Mouse (Mus musculus): ENCODE results near the gene Epn2. TPM values are rescaled to one million over a fixed set of nuclear protein-coding genes. Genes with fewer than 3 reads are reported as not detected.

Epn2 gene
- total and polyA plus RNA-seq, 3 experiments = 8.6 to 12.5 TPM; not detected in 1

- H3K9me3 ChIP-seq (replicated peaks; ENCODE audit: insufficient read depth, low read length) = no peaks in the 10 kb centered on the region
- no peak overlapping the region for H3K4me3 ChIP-seq (ENCODE audit: control insufficient read depth in 1 of 2, insufficient read depth in 1 of 2, low read depth in 2 of 2, low read length in 2 of 2)
- no peaks in the 10 kb centered on the region for H3K79me2 ChIP-seq (ENCODE audit: control insufficient read depth, insufficient read depth, low read length, poor library complexity)
- no peak for DNase-seq (ENCODE audit: low read depth, low spot score)
- H3K4me1 ChIP-seq (ENCODE audit: control insufficient read depth in 1 of 2, insufficient read depth in 2 of 2, low read length in 2 of 2) = no peaks in the 10 kb centered on the region
- no peaks in the 10 kb centered on the region for H3K27me3 ChIP-seq (ENCODE audit: control insufficient read depth in 1 of 2, insufficient read depth in 2 of 2, low read length in 2 of 2)
- H3K27ac ChIP-seq (ENCODE audit: control insufficient read depth, low read depth, low read length) = no peak overlapping the region
- TF ChIP-seq SMC3 (IDR thresholded peaks at IDR 0.05; ENCODE audit: low read depth, low read length) (no peak), JUND (IDR thresholded peaks at IDR 0.05; ENCODE audit: low read depth, low read length) (no peak), MAZ (IDR thresholded peaks at IDR 0.05; ENCODE audit: low read depth, low read length) (no peak), ZKSCAN1 (IDR thresholded peaks at IDR 0.05; ENCODE audit: low read depth, low read length) (no peak), EP300 (IDR thresholded peaks at IDR 0.05; ENCODE audit: low read depth in 1 of 2, low read length in 2 of 2) (no peak), NELFE (IDR thresholded peaks at IDR 0.05; ENCODE audit: low read depth, low read length) (no peak), ZMIZ1 (IDR thresholded peaks at IDR 0.05; ENCODE audit: low read depth, low read length) (no peak), USF2 (IDR thresholded peaks at IDR 0.05; ENCODE audit: borderline replicate concordance in 1 of 2, insufficient read depth in 1 of 2, low read depth in 1 of 2, low read length in 2 of 2) (no peak), MAFK (IDR thresholded peaks at IDR 0.05; ENCODE audit: borderline replicate concordance, low read depth, low read length) (no peak), TCF12 (IDR thresholded peaks at IDR 0.05; ENCODE audit: low read depth, low read length) (no peak)
- H3K9ac ChIP-seq (ENCODE audit: control insufficient read depth, low read depth, low read length, poor library complexity, severe bottlenecking) = no peak overlapping the region
- no peaks in the 10 kb centered on the region for H3K36me3 ChIP-seq (ENCODE audit: control insufficient read depth in 1 of 2, insufficient read depth in 2 of 2, low read length in 2 of 2)
These were observed 33.9 kb downstream of the Epn2 start for GRCm38 (mm10) chr11:61545586-61545985.

GRCm38 (mm10) chr11:61541106-61541505 is 38.4 kb downstream of the Epn2 start:
- DNase-seq (ENCODE audit: low read depth, low spot score) = no peak
- H3K36me3 ChIP-seq (ENCODE audit: control insufficient read depth in 1 of 2, insufficient read depth in 2 of 2, low read length in 2 of 2) = peaks cover 0 to 4% of the 10 kb centered on the region in 2 experiments; a peak in 2 of 4 replicates
- H3K9me3 ChIP-seq (replicated peaks; ENCODE audit: insufficient read depth, low read length) = no peaks in the 10 kb centered on the region
- no peak overlapping the region for H3K9ac ChIP-seq (ENCODE audit: control insufficient read depth, low read depth, low read length, poor library complexity, severe bottlenecking)
- no peaks in the 10 kb centered on the region for H3K79me2 ChIP-seq (ENCODE audit: control insufficient read depth, insufficient read depth, low read length, poor library complexity)
- H3K27me3 ChIP-seq (ENCODE audit: control insufficient read depth in 1 of 2, insufficient read depth in 2 of 2, low read length in 2 of 2) = no peaks in the 10 kb centered on the region
- TF ChIP-seq RAD21 (IDR thresholded peaks at IDR 0.05; ENCODE audit: low read depth, low read length) (no peak), GATA1 (IDR thresholded peaks at IDR 0.05; ENCODE audit: low read depth, low read length) (no peak), CTCF (IDR thresholded peaks at IDR 0.05 in 2 of 3, conservative IDR thresholded peaks at IDR 0.05 in 1 of 3; ENCODE audit: control insufficient read depth in 1 of 3, insufficient read depth in 1 of 3, low read depth in 2 of 3, low read length in 3 of 3, poor library complexity in 1 of 3, severe bottlenecking in 1 of 3) (no peak), MAFK (IDR thresholded peaks at IDR 0.05; ENCODE audit: borderline replicate concordance, low read depth, low read length) (no peak), MXI1 (IDR thresholded peaks at IDR 0.05; ENCODE audit: low read depth, low read length) (no peak)
- H3K27ac ChIP-seq (ENCODE audit: control insufficient read depth, low read depth, low read length) = no peak overlapping the region
- no peak overlapping the region for H3K4me3 ChIP-seq (ENCODE audit: control insufficient read depth in 1 of 2, insufficient read depth in 1 of 2, low read depth in 2 of 2, low read length in 2 of 2)
- H3K4me1 ChIP-seq (ENCODE audit: control insufficient read depth in 1 of 2, insufficient read depth in 2 of 2, low read length in 2 of 2) = peaks cover 0 to 5% of the 10 kb centered on the region in 2 experiments; a peak in 2 of 4 replicates

GRCm38 (mm10) chr11:61540642-61541041 is 38.8 kb downstream of the Epn2 start:
- peaks cover 0 to 4% of the 10 kb centered on the region in 2 experiments; a peak in 2 of 4 replicates for H3K36me3 ChIP-seq (ENCODE audit: control insufficient read depth in 1 of 2, insufficient read depth in 2 of 2, low read length in 2 of 2)
- TF ChIP-seq CHD1 (IDR thresholded peaks at IDR 0.05; ENCODE audit: low read depth, low read length) (no peak), CTCF (IDR thresholded peaks at IDR 0.05 in 2 of 3, conservative IDR thresholded peaks at IDR 0.05 in 1 of 3; ENCODE audit: control insufficient read depth in 1 of 3, insufficient read depth in 1 of 3, low read depth in 2 of 3, low read length in 3 of 3, poor library complexity in 1 of 3, severe bottlenecking in 1 of 3) (no peak), MAX (IDR thresholded peaks at IDR 0.05; ENCODE audit: low read length) (no peak), JUND (IDR thresholded peaks at IDR 0.05; ENCODE audit: low read depth, low read length) (no peak), ZC3H11A (IDR thresholded peaks at IDR 0.05; ENCODE audit: low read depth, low read length) (no peak), ZNF384 (IDR thresholded peaks at IDR 0.05; ENCODE audit: low read depth, low read length) (no peak), E2F4 (IDR thresholded peaks at IDR 0.05; ENCODE audit: borderline replicate concordance, low read depth, low read length) (no peak), RAD21 (IDR thresholded peaks at IDR 0.05; ENCODE audit: low read depth, low read length) (no peak), MAZ (IDR thresholded peaks at IDR 0.05; ENCODE audit: low read depth, low read length) (no peak), GATA1 (IDR thresholded peaks at IDR 0.05; ENCODE audit: low read depth, low read length) (no peak), GABPA (IDR thresholded peaks at IDR 0.05; ENCODE audit: low read depth, low read length) (no peak)
- no peaks in the 10 kb centered on the region for H3K9me3 ChIP-seq (replicated peaks; ENCODE audit: insufficient read depth, low read length)
- no peak overlapping the region for H3K27ac ChIP-seq (ENCODE audit: control insufficient read depth, low read depth, low read length)
- no peak overlapping the region for H3K9ac ChIP-seq (ENCODE audit: control insufficient read depth, low read depth, low read length, poor library complexity, severe bottlenecking)
- DNase-seq (ENCODE audit: low read depth, low spot score) = no peak
- no peaks in the 10 kb centered on the region for H3K79me2 ChIP-seq (ENCODE audit: control insufficient read depth, insufficient read depth, low read length, poor library complexity)
- H3K27me3 ChIP-seq (ENCODE audit: control insufficient read depth in 1 of 2, insufficient read depth in 2 of 2, low read length in 2 of 2) = no peaks in the 10 kb centered on the region
- peaks cover 0 to 5% of the 10 kb centered on the region in 2 experiments; a peak in 2 of 4 replicates for H3K4me1 ChIP-seq (ENCODE audit: control insufficient read depth in 1 of 2, insufficient read depth in 2 of 2, low read length in 2 of 2)
- H3K4me3 ChIP-seq (ENCODE audit: control insufficient read depth in 1 of 2, insufficient read depth in 1 of 2, low read depth in 2 of 2, low read length in 2 of 2) = no peak overlapping the region
